Mouse (Mus musculus) forelimb bud, embryonic 11.5 days (tissue): Measurements from ENCODE around the gene Gm5127.

Source experiments
- DNase-seq: peaks from one replicate; pipeline ENCODE4 v3.0.0-alpha.2; 2012; ENCODE audit warnings: low read depth, low spot score

Gene Gm5127

DNA sequence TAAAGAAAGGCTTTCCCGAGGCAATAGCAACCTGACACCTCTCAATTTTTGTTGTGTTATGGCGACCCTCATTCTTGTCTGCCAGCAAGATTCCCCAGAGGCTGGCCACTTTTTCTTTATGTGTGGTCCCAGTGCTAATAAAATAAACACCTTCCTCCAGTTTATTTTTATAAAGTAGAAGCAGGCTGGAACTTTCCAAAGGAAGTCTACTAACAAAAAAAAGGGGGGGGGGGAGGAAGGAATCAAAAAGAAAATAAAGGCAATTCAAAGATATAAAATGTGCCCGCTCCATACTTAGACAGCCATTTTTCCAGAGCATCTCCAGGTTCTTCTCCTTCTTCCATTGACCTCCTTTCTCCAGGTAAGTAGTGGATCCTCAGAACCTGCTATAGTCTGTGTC lies at the start of gene Gm5127:
TSS of gene Gm5127 (plus strand) at position 301 of the 400 bp plus-strand sequence.
- DNase-seq = peak; percentile 30

DNA sequence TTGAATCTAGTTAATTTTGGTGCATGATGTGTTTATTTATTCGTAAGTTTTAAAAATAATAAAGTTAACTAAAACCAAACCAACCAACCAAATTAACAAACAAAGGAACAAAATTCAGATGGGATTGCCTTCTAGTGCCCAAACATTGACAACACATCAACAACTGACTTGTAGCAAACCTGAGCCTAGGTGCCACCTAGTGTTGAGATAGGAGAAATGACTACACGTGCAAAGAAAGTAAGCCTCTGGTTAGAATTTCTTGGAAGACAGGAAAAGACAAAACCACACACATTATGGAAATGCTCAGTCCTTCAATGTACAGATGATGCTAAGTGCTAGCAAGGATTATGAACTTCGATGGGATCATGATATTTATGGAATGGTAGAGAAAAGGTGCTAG lies 46.6 kb upstream of the Gm5127 start:
- no peak for DNase-seq

DNA sequence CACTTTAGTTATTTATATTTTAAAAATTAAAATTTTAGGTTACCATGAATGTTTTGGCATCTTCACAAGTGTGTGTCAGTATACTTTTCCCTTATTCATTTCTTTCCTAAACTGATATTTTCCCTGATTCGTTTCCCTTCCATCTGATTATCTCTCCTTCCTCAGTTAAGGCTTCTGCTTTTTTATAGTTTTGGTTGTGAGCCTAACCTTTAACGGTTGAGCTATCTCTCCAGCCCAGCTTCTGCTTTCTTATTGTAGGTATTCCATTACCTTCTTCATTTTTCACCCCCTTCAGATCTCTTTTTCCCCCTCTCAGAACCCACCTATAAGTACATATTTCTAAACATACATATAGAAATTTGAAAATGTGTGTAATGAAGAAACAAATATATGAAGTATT lies 27.5 kb upstream of the Gm5127 start:
- DNase-seq = no peak

DNA sequence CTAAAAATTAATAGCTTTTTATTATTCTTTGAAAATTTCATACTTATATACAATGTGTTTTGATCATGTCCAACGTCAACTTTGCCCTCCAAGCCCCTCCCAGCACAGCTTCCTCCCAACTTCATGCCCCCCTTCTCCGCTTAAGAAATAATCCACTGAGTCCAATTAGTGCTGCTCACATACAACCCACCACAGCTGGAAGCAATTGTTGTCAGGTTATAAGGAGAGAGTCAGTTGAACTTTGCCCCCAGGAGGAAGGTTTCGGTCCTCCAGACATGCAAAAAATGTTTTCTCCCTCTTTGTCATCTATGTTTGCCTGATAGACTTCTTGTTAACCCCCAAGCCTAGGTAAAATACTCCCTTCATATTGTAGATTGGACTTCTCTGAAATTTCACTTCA lies 4.0 kb upstream of the Gm5127 start:
- peak; percentile 52 for DNase-seq

DNA sequence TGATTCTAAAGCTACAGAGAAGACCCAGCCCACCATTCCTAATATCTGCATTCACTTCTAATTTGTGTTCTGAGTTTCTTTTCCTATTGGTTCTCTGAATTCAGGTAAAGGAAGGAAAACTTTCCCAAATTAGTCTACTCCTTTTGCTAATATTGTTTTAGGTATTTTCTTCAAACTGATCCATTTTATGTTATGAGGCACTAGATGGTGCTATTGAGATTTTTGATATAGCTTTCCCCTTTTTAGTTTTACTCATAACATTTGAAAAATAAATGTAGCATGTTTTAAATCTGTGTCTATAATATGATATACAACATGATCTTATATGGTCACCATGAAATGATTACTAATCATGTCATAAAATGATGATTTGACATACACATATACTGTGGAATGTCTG lies 2.6 kb upstream of the Gm5127 start:
- DNase-seq = no peak

DNA sequence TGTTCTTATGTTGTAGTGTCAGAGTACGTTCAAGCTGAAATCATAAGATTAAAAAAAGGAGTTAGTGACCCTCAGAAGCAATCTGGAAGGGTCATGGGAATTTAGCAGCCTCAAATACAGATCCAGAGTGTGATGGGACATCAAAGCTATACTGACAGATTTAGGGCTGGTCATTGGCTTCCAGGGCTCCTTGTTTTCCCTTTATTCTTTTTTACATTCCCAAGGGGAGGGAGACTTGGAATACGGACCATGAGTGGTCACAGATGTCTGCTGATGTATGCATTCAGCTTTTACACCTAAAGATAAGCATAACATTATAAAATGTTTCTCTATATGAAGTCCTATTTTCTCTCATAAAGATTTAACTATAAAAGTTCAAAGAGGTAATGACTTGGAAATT lies 789 bp upstream of the Gm5127 start:
- DNase-seq = peak; percentile 38

DNA sequence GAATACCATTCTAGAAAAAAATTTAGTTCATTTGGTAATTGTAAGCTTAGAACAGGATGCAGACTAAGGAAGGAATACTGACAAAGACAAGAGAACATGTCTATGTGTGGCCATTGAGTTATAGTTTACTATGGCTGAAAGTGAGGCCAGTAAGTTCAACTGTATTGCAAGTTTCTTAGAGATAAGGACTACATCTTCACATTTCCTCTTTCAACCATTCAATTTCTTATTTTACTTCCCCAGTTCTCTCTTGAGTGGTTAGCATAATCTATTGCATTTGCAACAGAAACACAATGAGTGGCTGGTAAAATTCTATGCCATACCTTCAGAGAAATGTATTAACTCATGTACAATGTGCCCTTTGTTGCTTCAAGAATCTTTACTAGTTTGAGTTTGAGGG lies 10.9 kb downstream of the Gm5127 start:
- DNase-seq = no peak

DNA sequence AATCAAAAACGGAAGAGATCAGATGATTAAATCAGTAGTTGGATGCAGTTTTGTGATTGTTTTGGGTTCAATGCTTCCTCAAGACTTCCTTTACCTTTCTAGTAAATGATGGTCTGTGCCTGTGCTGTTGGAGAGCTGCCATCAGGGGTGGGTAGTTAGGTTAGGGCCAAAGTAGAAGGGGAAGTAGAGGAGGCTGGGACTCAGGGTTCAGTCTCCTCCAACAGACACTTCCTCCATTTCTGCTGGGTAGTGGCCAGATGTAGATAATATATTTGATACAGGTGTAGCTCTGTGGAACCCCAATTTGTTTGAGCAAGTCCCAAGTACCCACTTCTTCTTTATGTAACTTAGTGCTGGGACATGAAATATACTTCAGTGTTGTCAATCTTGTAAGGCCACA lies 12.9 kb downstream of the Gm5127 start:
- no peak for DNase-seq

DNA sequence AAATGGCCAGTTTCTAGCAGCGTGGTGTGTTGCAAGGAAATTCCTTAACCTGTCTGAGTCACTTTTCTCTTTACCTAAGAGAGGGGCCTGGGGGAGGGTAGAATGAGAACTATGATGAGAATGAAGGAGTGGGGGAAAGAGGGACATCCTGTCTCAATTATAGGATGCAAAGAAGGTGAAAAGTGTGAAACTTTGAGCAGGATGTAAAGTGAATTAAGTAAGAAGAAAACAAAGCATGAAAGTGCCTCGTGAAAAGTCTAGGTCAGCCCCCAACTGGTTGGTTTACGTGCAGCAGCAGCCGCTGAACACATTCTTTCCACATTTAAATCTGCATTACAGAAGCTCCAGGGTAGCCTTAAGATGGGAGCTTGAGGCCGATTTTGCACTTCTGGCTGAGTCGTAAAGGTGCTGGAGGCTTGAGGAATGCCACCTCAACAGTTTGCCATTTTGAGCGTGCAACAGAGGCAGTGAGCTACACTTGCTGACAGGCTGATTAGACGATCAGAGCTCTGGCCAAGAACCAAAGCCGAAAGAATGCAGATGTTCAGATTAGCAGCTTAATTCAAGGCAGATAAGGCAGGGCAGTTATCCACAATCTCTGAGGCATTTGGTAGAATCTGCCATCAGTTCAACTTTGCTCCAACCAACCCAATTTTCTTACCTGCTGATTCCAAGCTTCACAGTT lies 19.7 kb downstream of the Gm5127 start:
- DNase-seq = no peak

DNA sequence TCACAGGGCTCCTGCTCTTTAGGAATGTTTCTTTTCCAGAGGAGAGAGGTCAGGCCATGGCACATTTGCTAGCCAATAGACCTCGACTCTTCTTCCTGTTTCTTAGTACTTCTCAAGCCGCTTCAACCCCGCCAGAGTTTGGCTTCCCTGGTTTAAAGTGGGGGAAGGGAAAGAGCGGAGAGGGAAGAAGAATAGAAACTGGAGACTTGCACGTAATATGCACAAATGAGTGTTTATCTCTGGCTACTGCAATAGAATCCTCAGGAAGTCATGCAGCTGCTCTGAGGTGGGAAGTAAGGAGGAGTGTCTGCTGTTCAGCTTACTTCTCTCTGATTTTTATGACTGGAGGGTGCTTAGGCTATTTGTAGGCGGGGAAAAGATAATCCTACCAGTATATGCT lies 20.4 kb downstream of the Gm5127 start, which contains the start of gene Cysltr1:
TSS of gene Cysltr1 (minus strand) at position 294 of the 400 bp plus-strand sequence.
- no peak for DNase-seq

DNA sequence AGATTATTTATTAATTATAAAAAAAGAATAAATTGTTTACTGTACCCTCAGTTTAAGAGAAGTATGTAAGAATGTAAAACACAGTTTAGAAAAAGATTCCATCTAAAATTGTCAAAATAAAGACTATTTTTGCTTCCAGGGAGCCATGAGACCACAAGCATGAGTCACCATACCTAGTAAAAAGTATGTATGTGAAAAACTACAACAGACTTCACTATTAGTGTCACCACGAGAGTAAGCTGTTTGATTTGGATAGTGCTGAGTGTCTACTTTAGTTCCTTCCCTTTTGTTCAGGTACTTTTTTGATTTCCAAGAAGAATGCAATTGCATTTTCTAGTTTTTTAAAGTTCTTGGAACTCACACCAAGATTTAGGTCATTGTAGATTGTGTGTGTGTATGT lies 39.5 kb downstream of the Gm5127 start:
- no peak for DNase-seq

DNA sequence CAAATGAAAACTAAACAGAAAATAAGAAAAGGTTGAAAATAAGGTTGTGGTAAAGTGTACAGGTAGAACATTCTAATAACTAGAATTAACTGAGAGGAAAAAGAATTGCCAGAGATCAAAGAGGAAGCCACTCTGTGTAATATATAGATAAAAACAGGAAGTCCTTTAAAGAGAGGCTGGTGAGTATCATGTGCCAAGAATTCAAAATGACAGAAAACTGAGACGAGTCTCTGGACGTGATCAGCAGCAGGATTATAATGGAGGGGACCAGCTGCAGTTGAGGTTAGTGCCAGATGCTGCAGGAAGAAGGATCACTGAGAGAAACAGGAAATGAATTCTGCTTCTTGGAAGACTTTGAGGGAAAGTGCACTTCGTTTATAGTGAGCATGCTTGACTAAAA lies 40.7 kb downstream of the Gm5127 start:
- peak; percentile 7 for DNase-seq

DNA sequence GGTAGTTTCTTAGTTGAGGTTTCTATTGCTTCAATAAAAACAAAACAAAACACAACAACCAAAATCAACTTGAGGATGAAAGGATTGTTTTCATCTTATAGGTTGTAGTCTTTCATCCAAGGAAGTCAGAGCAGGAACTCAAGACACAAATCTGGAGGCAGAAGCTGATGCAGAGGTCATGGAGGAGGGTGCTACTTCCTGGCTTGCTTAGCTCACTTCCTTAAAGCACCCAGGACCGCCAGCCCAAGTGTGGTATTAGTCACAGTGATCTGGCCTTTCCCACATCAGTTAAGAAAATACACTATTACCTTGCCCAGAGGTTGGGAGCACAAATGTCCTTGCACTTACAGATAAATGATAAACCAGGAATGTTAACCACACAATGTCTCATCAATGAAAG lies 45.5 kb downstream of the Gm5127 start:
- DNase-seq = no peak

DNA sequence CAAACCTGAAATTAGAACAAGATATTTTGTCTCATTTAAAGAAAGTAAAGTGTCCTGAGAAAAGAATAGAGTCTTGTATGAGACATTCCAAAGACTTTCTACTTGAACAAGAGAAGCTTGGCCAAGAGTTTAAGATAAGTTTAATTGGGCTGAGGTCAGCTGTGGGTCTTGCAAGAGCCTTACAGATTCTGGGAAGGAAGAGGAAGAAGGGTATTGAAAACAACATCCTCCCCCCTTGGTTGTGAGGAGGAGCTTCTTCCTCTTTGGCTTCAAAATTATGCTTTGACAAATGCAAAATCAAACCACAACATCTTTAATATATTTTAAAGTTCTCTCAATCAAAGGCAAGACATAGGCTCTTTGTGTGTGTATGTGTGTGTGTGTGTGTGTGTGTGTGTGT lies 50.6 kb downstream of the Gm5127 start:
- no peak for DNase-seq

DNA sequence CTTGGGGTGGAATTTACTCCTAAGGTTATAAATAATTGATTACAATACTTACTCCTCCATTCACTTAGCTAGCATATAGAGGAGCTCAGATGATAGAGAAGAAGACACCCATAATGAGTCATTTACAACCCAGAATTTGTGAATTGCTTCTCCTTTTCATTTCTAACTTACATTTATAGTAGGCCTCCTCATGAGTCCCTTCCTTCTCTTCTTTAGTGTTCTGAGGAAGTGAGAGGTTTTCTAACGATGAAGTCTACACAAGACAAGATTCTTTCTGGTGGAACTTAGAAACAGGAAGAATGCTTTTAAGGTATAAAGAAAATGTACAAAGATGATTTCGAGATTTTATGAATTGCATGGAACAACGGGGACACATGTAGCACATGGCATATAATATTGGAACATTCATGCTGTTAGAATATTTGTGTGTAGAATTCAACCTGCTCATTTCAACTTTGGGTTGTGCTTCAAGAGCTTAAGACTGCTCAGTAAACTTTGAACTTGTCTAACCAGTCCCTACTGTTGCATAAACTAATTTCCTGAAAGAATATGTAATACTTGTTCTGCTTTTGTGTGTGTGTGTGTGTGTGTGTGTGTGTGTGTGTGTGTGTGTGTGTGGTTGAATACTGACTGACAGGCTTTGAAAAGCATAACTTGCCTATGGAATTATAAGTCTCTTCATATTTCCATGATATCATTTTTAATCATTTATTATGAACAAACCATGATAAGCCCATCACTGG lies 52.0 kb downstream of the Gm5127 start:
- DNase-seq = no peak

DNA sequence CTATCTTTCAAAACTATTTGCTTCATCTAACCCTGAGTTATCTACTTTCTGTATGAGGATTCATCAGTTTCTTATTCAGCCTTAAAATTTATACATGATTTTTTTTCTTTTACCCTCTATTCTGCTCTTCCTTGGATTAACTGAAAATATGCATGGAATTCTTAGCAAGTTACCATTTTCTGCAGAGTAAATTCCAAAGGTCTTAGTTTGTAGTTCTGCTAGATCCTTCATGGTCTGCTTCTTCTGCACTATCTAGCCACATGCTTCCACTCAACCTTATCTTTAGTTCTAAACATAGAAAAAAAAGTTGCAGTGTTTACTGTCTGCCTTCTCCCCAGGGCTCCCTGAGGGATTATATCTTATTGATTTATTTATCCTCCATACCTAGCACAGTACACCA lies 79.1 kb downstream of the Gm5127 start:
- DNase-seq = no peak

DNA sequence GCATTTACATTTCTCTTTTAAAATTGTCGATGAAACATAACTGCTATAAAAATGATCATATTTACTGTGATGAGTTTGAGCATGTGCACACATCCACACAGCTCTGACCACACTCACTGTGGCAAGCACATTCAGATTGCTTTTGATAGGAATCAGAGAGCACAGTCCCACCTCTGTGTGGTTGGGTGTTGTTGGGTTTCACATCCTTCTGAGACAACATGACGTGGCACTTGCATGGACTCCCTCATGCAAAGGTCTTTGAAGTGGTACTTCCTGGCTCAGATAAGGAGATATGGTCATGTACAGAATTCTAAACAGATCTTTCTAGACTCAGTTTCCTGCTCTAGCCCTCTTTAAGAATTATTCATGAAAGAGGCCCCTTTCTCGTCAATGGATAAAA lies 121.6 kb downstream of the Gm5127 start:
- no peak for DNase-seq

DNA sequence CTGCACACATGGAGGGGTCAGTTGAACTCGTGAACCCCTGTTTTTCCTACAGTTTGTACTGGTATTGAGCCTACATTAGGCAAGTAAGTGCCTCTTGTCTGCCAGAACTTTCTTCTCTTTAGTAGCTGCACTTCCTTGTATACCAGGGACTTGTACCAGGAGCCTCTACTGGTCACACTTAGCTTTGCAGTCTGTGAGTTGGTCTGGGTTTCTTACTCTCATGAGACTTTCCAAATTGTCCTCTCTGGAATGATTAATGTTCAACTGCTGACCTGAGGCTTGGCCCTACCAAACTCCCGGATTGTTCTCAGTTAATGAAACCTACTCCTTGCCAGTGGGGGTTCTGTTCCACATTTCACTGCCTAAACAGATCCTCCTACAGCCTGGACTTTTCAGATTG lies 134.2 kb downstream of the Gm5127 start:
- DNase-seq = peak; percentile 14

DNA sequence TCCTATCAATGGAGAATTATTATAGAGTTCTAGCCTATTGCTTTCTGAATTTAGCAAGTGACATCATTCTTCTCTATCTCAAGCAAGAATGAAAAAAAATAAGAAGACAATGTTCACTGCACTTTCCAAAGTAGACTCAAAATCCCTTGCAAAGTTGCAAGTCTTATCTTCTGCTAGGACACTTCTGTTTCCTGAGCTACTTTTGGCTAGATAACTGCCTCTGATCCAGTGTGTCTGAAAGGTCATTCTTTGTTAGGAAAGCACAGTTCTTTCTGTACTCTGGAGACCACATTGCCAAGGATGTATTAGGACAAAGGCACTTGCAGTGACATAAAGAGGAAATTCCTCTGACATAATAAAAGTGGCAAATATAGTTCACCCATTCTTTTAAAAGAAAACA lies 159.3 kb downstream of the Gm5127 start:
- DNase-seq = no peak

DNA sequence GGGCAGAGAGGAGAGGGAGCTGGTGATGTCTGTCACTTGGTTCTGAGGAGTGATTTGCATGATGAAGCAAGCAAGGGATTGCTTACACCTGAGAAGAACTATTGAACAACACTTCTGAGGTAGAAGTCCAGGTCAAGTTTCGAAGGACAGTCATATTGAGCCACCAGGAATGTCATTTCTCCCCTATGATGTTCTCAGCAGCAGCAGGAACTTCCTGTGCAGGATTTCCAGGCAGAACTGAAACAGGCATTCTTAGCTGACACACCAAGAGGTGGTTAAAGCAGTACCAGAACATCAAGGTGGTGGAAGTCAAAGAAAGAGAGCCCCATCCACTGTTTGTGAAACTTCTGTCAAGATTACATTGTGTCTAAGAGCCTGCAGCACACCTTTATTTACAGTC lies 172.3 kb downstream of the Gm5127 start:
- DNase-seq = no peak
